ENCODE assay signal across 23 mouse cellular contexts in the genomic region with DNA sequence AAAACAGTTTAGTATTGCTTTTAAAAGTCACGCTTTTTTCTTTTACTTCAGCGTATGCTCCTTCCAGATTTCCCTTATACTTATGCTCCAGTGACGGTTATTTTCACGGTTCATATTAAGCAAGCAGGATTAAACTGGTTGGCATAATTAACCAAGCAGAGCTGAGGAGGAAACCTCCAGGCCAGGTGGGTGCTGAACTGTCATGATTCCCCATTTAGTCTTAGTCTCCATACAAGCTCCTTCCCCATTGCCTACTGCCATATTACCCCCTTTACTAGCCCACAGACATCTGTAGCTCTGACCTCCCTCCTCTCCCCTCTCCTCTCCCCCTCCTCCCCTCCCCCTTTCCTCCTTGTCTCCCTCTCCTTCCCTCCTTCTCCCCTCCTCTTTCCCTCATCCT.
DNase-seq lines count a peak whose midpoint lies in the region; ATAC-seq and TF ChIP-seq lines count a peak whose summit lies in the region.
"Had no signal": no experiment of that assay in that cellular context is flagged by ENCODE, and none has a peak within 500 bp of the region (broad histone marks: within the 10 kb centered on the region; RNA-seq: fewer than 3 reads in every experiment).

No protein-coding gene starts in this region.

- no peaks in the 10 kb centered on the region for H3K4me1 ChIP-seq in kidney, embryonic 16.5 days (ENCODE audit: insufficient read depth, low read length)
- H3K4me1 ChIP-seq in midbrain, embryonic 14.5 days (ENCODE audit: control insufficient read depth, insufficient read depth, low read length), result no peaks in the 10 kb centered on the region
- no peaks in the 10 kb centered on the region for H3K4me1 ChIP-seq in midbrain, embryonic 11.5 days (ENCODE audit: control insufficient read depth, insufficient read depth, low read length)
- H3K4me1 ChIP-seq: embryonic facial prominence, embryonic 10.5 days; embryonic facial prominence, embryonic 12.5 days; forebrain, embryonic 13.5 days; forebrain, embryonic 15.5 days had no signal

- H3K27ac ChIP-seq in kidney, embryonic 16.5 days (ENCODE audit: low read length), result no peak overlapping the region
- no peak overlapping the region for H3K27ac ChIP-seq in midbrain, embryonic 14.5 days (replicated peaks; ENCODE audit: low read depth, low read length)
- H3K27ac ChIP-seq in midbrain, embryonic 11.5 days (ENCODE audit: low read depth, low read length), result no peak overlapping the region
- H3K27ac ChIP-seq: embryonic facial prominence, embryonic 10.5 days; embryonic facial prominence, embryonic 12.5 days; forebrain, embryonic 13.5 days; forebrain, embryonic 15.5 days had no signal

- no peak for TF ChIP-seq CTCF in brain, embryonic 14.5 days (IDR thresholded peaks at IDR 0.05; ENCODE audit: borderline replicate concordance, extremely low read depth, insufficient read depth, insufficient read length)

- H3K4me2 ChIP-seq in kidney, embryonic 16.5 days (replicated peaks; ENCODE audit: low read depth, low read length), result no peak overlapping the region
- H3K4me2 ChIP-seq in midbrain, embryonic 14.5 days (ENCODE audit: low read length), result no peak overlapping the region
- H3K4me2 ChIP-seq in midbrain, embryonic 11.5 days, result no peak overlapping the region
- H3K4me2 ChIP-seq: embryonic facial prominence, embryonic 12.5 days; forebrain, embryonic 13.5 days; forebrain, embryonic 15.5 days had no signal

- no peaks in the 10 kb centered on the region for H3K9me3 ChIP-seq in kidney, embryonic 16.5 days (ENCODE audit: low read length)
- H3K9me3 ChIP-seq in midbrain, embryonic 14.5 days (ENCODE audit: control insufficient read depth, low read length), result no peaks in the 10 kb centered on the region
- no peaks in the 10 kb centered on the region for H3K9me3 ChIP-seq in midbrain, embryonic 11.5 days (ENCODE audit: control insufficient read depth, low read length)
- H3K9me3 ChIP-seq: embryonic facial prominence, embryonic 10.5 days; embryonic facial prominence, embryonic 12.5 days; forebrain, embryonic 13.5 days; forebrain, embryonic 15.5 days; G1E had no signal

- ATAC-seq in kidney, embryonic 16.5 days (ENCODE audit: low FRiP score, low TSS enrichment), result peak; percentile 35; the same call in 1 of the 2 replicates
- ATAC-seq in midbrain, embryonic 14.5 days (ENCODE audit: low FRiP score, low TSS enrichment), result no peak
- ATAC-seq in midbrain, embryonic 11.5 days (ENCODE audit: low FRiP score), result no peak
- ATAC-seq: CD4-positive, CD25-positive, alpha-beta regulatory T cell, adult 4 months; forebrain, embryonic 13.5 days; forebrain, embryonic 15.5 days; forebrain, postnatal 0 days had no signal

- H3K9ac ChIP-seq in kidney, embryonic 16.5 days (replicated peaks; ENCODE audit: low read length), result no peak overlapping the region
- H3K9ac ChIP-seq in midbrain, embryonic 14.5 days (replicated peaks; ENCODE audit: low read length), result no peak overlapping the region
- no peak overlapping the region for H3K9ac ChIP-seq in midbrain, embryonic 11.5 days (ENCODE audit: low read length)
- H3K9ac ChIP-seq: embryonic facial prominence, embryonic 12.5 days; forebrain, embryonic 13.5 days; forebrain, embryonic 15.5 days; forebrain, postnatal 0 days had no signal

- H3K27me3 ChIP-seq in kidney, embryonic 16.5 days (ENCODE audit: insufficient read depth, low read length), result no peaks in the 10 kb centered on the region
- no peaks in the 10 kb centered on the region for H3K27me3 ChIP-seq in midbrain, embryonic 14.5 days (ENCODE audit: control insufficient read depth, insufficient read depth, low read length)
- no peaks in the 10 kb centered on the region for H3K27me3 ChIP-seq in midbrain, embryonic 11.5 days (ENCODE audit: control insufficient read depth, insufficient read depth, low read length)
- H3K27me3 ChIP-seq: CH12.LX; embryonic facial prominence, embryonic 12.5 days; forebrain, embryonic 13.5 days; forebrain, embryonic 15.5 days had no signal

- no peak for DNase-seq in kidney, postnatal 36 days
- peak; percentile 23 for DNase-seq in midbrain, embryonic 14.5 days
- DNase-seq in midbrain, embryonic 11.5 days (ENCODE audit: low spot score, missing footprints), result no peak
- peak; percentile 21 for DNase-seq in brain, embryonic 14.5 days (ENCODE audit: low read depth)
- DNase-seq in Muller cell, postnatal 12 days (ENCODE audit: inconsistent ontology term), result no peak
- DNase-seq: adrenal gland, adult 2 months; adrenal gland, postnatal 10 days; adrenal gland, postnatal 25 days; B cell, adult 2 months; cerebellum, adult 11-12 months; cerebellum, adult 2 months; cerebellum, adult 9-10 months; cerebellum, postnatal 10 days; cerebellum, postnatal 25 days; forebrain, postnatal 0 days had no signal

- no peak overlapping the region for H3K4me3 ChIP-seq in kidney, embryonic 16.5 days (ENCODE audit: low read length)
- no peak overlapping the region for H3K4me3 ChIP-seq in midbrain, embryonic 14.5 days (replicated peaks; ENCODE audit: low read depth, low read length)
- H3K4me3 ChIP-seq in midbrain, embryonic 11.5 days (ENCODE audit: low read depth, low read length), result no peak overlapping the region
- H3K4me3 ChIP-seq: embryonic facial prominence, embryonic 10.5 days; embryonic facial prominence, embryonic 12.5 days; forebrain, embryonic 13.5 days; forebrain, embryonic 15.5 days had no signal

- WGBS in kidney, embryonic 16.5 days, result 80% methylated on average over 4 of the region's 4 CpGs
- WGBS in midbrain, embryonic 14.5 days, result 58% methylated on average over 4 of the region's 4 CpGs
- 87% methylated on average over 4 of the region's 4 CpGs for WGBS in midbrain, embryonic 11.5 days

- no peak for TF ChIP-seq POLR2A in brain, embryonic 14.5 days (IDR thresholded peaks at IDR 0.05; ENCODE audit: borderline replicate concordance, extremely low read depth, insufficient read depth, insufficient read length, poor library complexity, severe bottlenecking)

- no peaks in the 10 kb centered on the region for H3K36me3 ChIP-seq in kidney, embryonic 16.5 days (ENCODE audit: insufficient read depth, low read length)
- H3K36me3 ChIP-seq in midbrain, embryonic 14.5 days (ENCODE audit: control insufficient read depth, insufficient read depth, low read length), result no peaks in the 10 kb centered on the region
- H3K36me3 ChIP-seq in midbrain, embryonic 11.5 days (ENCODE audit: control insufficient read depth, insufficient read depth, low read length), result no peaks in the 10 kb centered on the region
- H3K36me3 ChIP-seq: embryonic facial prominence, embryonic 10.5 days; embryonic facial prominence, embryonic 12.5 days; forebrain, embryonic 15.5 days; G1E had no signal

Comparison
In these comparisons a context has a peak if more than half of its experiments do, and no peak if none do; other contexts are left out.
1. DNase-seq: peak in midbrain, embryonic 14.5 days (single experiment) and brain, embryonic 14.5 days (single experiment); none in kidney, postnatal 36 days (0 of 2), midbrain, embryonic 11.5 days (single experiment) and Muller cell, postnatal 12 days (single experiment).